Mouse (Mus musculus): Measurements from ENCODE around the gene Khdc1c. TPM values are rescaled to one million over a fixed set of nuclear protein-coding genes. Genes with fewer than 3 reads are reported as not detected.
"Not testable (repeated sequence)": the region's sequence is repeated elsewhere in the genome, so short reads cannot be mapped to it uniquely, and the experiment has no call there.

Gene Khdc1c
- polyA plus RNA-seq, 1 experiment = not detected

DNA sequence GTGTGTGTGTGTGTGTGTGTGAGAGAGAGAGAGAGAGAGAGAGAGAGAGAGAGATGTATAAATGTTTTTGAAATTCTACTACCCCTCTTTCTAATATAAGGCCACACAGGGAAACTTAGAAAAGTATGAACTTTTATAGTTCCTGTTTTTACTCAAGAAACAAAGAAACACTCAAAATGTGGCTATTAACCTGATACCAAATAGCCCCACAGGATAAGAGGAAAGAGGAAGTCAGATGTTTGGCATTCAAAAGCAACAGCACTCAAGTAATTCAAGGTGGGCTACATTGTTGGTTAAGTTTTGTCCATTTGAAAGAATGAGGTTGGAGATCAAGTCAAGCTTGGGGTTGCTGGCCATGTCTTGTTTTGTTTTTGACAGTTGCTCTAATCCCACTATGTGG lies 32.3 kb upstream of the Khdc1c start:
- peaks cover 3% of the 10 kb centered on the region for H3K4me1 ChIP-seq (ENCODE audit: control insufficient read depth, insufficient read depth, low read length)
- H3K4me3 ChIP-seq (ENCODE audit: control insufficient read depth, low read depth, low read length) = no peak overlapping the region
- TF ChIP-seq CTCF (IDR thresholded peaks at IDR 0.05; ENCODE audit: control insufficient read depth, insufficient read depth, insufficient replicate concordance, low read depth, low read length) (no peak), POLR2A (IDR thresholded peaks at IDR 0.05; ENCODE audit: control insufficient read depth, low read depth, low read length) (no peak)
- H3K36me3 ChIP-seq (ENCODE audit: control insufficient read depth, insufficient read depth, low read length) = no peaks in the 10 kb centered on the region
- H3K27ac ChIP-seq (ENCODE audit: control insufficient read depth, insufficient read depth, low read depth, low read length) = no peak overlapping the region
- no peaks in the 10 kb centered on the region for H3K27me3 ChIP-seq (ENCODE audit: control insufficient read depth, insufficient read depth, low read length)

DNA sequence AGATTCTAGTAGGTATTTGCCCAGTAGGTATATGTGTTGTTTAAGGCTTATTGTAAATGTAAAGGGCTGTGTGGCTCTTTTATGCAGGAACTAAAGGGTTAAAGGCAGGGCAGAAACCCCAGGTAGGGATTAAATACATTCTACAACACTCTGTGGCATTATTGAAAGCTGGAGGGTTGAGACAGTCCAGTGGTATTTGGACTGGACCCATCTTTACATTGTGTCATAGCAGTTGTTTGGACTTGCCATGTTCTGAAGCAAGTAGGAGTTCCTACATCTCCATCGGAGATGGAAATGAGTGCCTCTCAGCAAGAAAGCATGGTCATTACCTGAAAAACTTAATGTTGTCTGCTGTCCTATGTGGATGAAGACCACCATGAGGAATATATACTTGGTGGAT lies 27.4 kb upstream of the Khdc1c start:
- no peaks in the 10 kb centered on the region for H3K36me3 ChIP-seq (ENCODE audit: control insufficient read depth, insufficient read depth, low read length)
- H3K4me1 ChIP-seq (ENCODE audit: control insufficient read depth, insufficient read depth, low read length) = no peaks in the 10 kb centered on the region
- H3K4me3 ChIP-seq (ENCODE audit: control insufficient read depth, low read depth, low read length) = no peak overlapping the region
- no peak overlapping the region for H3K27ac ChIP-seq (ENCODE audit: control insufficient read depth, insufficient read depth, low read depth, low read length)
- no peak for TF ChIP-seq CTCF (IDR thresholded peaks at IDR 0.05; ENCODE audit: control insufficient read depth, insufficient read depth, insufficient replicate concordance, low read depth, low read length)
- no peak for TF ChIP-seq POLR2A (IDR thresholded peaks at IDR 0.05; ENCODE audit: control insufficient read depth, low read depth, low read length)
- no peaks in the 10 kb centered on the region for H3K27me3 ChIP-seq (ENCODE audit: control insufficient read depth, insufficient read depth, low read length)

DNA sequence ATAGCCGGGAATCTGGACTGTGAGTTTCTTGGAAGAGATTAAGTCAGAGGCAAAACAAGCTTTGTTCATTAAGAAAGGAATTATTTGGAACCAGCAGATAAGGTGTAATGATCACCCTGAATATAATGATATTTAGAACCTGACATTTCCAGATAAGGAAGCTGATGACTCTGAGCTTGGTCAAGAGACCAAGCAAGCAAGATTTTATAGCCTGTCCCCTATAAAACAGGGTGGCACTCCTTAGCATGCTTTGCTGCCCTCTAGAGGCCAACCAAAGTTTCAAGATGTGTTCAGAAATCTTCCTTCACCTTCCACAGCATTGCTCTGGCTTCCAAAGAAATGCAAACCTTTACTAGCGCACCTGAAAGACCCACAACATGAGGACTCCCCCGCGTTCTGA lies 23.9 kb upstream of the Khdc1c start:
- Histone ChIP-seq H3K4me1 (ENCODE audit: control insufficient read depth, insufficient read depth, low read length) (no peaks in the 10 kb centered on the region), H3K27ac (ENCODE audit: control insufficient read depth, insufficient read depth, low read depth, low read length) (no peak overlapping the region), H3K4me3 (ENCODE audit: control insufficient read depth, low read depth, low read length) (no peak overlapping the region), H3K27me3 (ENCODE audit: control insufficient read depth, insufficient read depth, low read length) (no peaks in the 10 kb centered on the region), H3K36me3 (ENCODE audit: control insufficient read depth, insufficient read depth, low read length) (no peaks in the 10 kb centered on the region)
- no peak for TF ChIP-seq CTCF (IDR thresholded peaks at IDR 0.05; ENCODE audit: control insufficient read depth, insufficient read depth, insufficient replicate concordance, low read depth, low read length)
- no peak for TF ChIP-seq POLR2A (IDR thresholded peaks at IDR 0.05; ENCODE audit: control insufficient read depth, low read depth, low read length)

DNA sequence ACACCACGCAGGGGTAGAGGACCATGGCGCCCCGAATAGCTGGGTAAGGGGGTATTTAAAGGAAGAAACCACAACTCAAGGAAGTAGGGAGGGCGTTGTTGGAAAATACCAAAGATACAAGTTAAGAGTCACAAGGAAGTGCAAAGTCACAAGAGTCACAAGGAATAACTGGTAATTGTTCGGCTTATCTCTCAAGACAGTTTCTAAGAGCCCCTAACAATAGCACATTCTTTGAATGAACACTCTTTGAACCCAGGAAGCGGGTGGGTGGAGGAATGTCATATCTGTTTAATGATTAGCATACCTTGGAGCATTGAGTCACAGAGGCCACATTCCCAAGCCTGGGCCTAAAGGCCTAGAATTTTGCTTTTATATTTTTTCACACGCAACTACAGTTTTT lies 23.4 kb upstream of the Khdc1c start:
- not testable (repeated sequence) for H3K4me1 ChIP-seq (ENCODE audit: control insufficient read depth, insufficient read depth, low read length); H3K27ac ChIP-seq (ENCODE audit: control insufficient read depth, insufficient read depth, low read depth, low read length); H3K4me3 ChIP-seq (ENCODE audit: control insufficient read depth, low read depth, low read length); H3K27me3 ChIP-seq (ENCODE audit: control insufficient read depth, insufficient read depth, low read length); H3K36me3 ChIP-seq (ENCODE audit: control insufficient read depth, insufficient read depth, low read length)

DNA sequence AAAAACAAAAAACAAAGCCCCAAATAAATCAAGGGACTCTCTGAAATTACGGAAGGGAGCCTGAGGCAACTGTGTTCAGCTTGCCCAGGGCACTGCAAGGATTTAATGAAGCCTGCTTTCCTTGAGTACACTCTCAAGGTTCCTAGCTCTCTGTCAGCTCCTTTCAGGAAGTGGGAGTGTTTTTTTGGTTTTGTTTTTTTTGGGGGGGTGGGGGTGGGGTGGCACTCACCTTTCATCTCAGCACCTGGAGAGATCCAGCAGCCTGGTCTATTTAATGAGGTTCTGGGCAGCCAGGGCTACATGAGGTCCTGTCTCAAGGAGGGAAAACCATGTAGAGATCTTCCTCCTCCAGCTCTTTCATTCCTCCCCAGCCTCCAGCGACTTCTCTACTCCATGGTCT lies 18.8 kb upstream of the Khdc1c start, which contains the start of gene Khdc1a:
Gene Khdc1a (plus strand): TSS at position 301 of the 400 bp plus-strand sequence.
- TF ChIP-seq CTCF (IDR thresholded peaks at IDR 0.05; ENCODE audit: control insufficient read depth, insufficient read depth, insufficient replicate concordance, low read depth, low read length) (no peak), POLR2A (IDR thresholded peaks at IDR 0.05; ENCODE audit: control insufficient read depth, low read depth, low read length) (no peak)
- H3K4me1 ChIP-seq (ENCODE audit: control insufficient read depth, insufficient read depth, low read length) = no peaks in the 10 kb centered on the region
- H3K27ac ChIP-seq (ENCODE audit: control insufficient read depth, insufficient read depth, low read depth, low read length) = no peak within 1 kb of the TSS
- H3K36me3 ChIP-seq (ENCODE audit: control insufficient read depth, insufficient read depth, low read length) = no peaks in the 10 kb centered on the region
- H3K27me3 ChIP-seq (ENCODE audit: control insufficient read depth, insufficient read depth, low read length) = no peaks in the 10 kb centered on the region
- H3K4me3 ChIP-seq (ENCODE audit: control insufficient read depth, low read depth, low read length) = no peak within 1 kb of the TSS

DNA sequence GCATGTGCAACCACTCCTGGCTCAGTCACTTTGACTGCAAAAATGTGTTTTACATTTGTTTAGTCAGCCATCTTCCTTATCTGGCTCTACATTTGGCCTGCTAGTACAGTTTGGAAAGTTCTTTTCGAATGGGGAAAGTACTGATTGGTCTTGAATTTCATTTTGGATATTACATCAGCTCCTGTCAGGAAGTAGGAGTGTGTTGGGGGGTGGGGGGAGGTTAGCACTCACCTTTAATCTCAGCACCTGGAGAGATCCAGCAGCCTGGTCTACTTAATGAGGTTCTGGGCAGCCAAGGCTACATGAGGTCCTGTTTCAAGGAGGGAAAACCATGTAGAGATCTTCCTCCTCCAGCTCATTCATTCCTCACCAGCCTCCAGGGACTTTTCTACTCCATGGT lies 15.1 kb downstream of the Khdc1c start, which contains the start of gene Khdc1b:
Gene Khdc1b (plus strand): TSS at position 301 of the 400 bp plus-strand sequence.
- TF ChIP-seq POLR2A (IDR thresholded peaks at IDR 0.05; ENCODE audit: control insufficient read depth, low read depth, low read length) = no peak
- TF ChIP-seq CTCF (IDR thresholded peaks at IDR 0.05; ENCODE audit: control insufficient read depth, insufficient read depth, insufficient replicate concordance, low read depth, low read length) = no peak
- H3K36me3 ChIP-seq (ENCODE audit: control insufficient read depth, insufficient read depth, low read length) = no peaks in the 10 kb centered on the region
- H3K4me3 ChIP-seq (ENCODE audit: control insufficient read depth, low read depth, low read length) = no peak within 1 kb of the TSS
- no peak within 1 kb of the TSS for H3K27ac ChIP-seq (ENCODE audit: control insufficient read depth, insufficient read depth, low read depth, low read length)
- H3K27me3 ChIP-seq (ENCODE audit: control insufficient read depth, insufficient read depth, low read length) = no peaks in the 10 kb centered on the region
- no peaks in the 10 kb centered on the region for H3K4me1 ChIP-seq (ENCODE audit: control insufficient read depth, insufficient read depth, low read length)

DNA sequence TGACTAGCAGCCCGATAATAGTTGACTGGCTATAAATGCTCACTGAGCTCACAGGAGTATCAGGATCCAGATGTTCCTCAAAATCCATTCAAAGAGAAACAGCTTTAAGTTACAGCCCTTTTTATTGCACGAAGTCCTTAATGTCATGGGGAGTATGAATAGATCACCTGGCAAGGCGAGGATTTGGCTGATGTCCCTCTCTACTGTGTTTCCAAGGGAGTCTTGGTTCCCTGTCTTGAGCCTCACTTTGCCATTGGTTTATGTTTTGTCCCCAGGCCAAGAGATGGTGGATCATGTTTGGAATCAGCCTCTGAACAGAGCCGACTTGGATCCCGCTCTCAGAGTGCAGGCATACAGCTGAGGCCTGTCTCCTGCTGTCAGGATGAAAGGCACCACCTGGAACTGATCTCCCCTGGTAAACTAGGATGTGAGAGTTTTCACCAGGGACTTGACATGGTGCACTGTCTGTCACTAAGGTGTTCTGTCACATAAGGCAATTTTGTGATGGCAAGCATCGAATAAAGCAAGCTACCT lies 23.1 kb downstream of the Khdc1c start:
- TF ChIP-seq CTCF (IDR thresholded peaks at IDR 0.05; ENCODE audit: control insufficient read depth, insufficient read depth, insufficient replicate concordance, low read depth, low read length) (no peak), POLR2A (IDR thresholded peaks at IDR 0.05; ENCODE audit: control insufficient read depth, low read depth, low read length) (no peak)
- H3K27ac ChIP-seq (ENCODE audit: control insufficient read depth, insufficient read depth, low read depth, low read length) = no peak overlapping the region

DNA sequence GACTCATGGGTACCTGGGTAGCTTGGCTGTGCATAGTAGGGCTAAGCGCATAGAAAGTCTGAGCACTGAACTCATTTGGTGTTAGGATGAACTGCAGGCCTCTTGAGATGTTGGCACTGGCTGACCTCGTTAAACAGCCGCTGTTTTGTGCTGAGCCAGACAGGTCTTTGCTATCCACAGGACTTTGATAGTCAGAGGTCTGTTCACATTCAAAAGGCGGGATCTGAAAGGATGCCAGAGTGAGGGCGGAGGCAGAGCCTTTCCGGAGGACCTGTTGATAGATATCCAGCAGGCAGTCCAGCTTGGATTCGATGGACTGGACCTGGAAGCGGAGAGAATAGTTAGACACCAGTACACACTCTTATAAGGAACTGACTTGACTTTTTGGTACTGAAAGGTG lies 34.7 kb downstream of the Khdc1c start:
- H3K36me3 ChIP-seq (ENCODE audit: control insufficient read depth, insufficient read depth, low read length) = no peaks in the 10 kb centered on the region
- H3K27me3 ChIP-seq (ENCODE audit: control insufficient read depth, insufficient read depth, low read length) = no peaks in the 10 kb centered on the region
- H3K27ac ChIP-seq (ENCODE audit: control insufficient read depth, insufficient read depth, low read depth, low read length) = no peak overlapping the region
- H3K4me1 ChIP-seq (ENCODE audit: control insufficient read depth, insufficient read depth, low read length) = peaks cover 6% of the 10 kb centered on the region; the same call in 1 of the 2 replicates
- no peak overlapping the region for H3K4me3 ChIP-seq (ENCODE audit: control insufficient read depth, low read depth, low read length)
- no peak for TF ChIP-seq CTCF (IDR thresholded peaks at IDR 0.05; ENCODE audit: control insufficient read depth, insufficient read depth, insufficient replicate concordance, low read depth, low read length)
- TF ChIP-seq POLR2A (IDR thresholded peaks at IDR 0.05; ENCODE audit: control insufficient read depth, low read depth, low read length) = no peak

More for the DNA sequence above, 23.1 kb downstream of the Khdc1c start:
- H3K36me3 ChIP-seq (ENCODE audit: control insufficient read depth, insufficient read depth, low read length) = no peaks in the 10 kb centered on the region
- no peak overlapping the region for H3K4me3 ChIP-seq (ENCODE audit: control insufficient read depth, low read depth, low read length)
- no peaks in the 10 kb centered on the region for H3K27me3 ChIP-seq (ENCODE audit: control insufficient read depth, insufficient read depth, low read length)
- 0 out of 2 replicates have a peak, but pooled peaks cover 2% of the 10 kb centered on the region for H3K4me1 ChIP-seq (ENCODE audit: control insufficient read depth, insufficient read depth, low read length)
